Mouse (Mus musculus) lung, adult 2 months (tissue): ENCODE measurements around the gene Esrrg. TPM values are rescaled to one million over a fixed set of nuclear protein-coding genes. Genes with fewer than 3 reads are reported as not detected.

Experiments used
- DNase-seq: peaks from one replicate; pipeline ENCODE4 v3.0.0; 2022
- H3K4me1 ChIP-seq: fragments of 200-500 bp; 2 replicates; pipeline ENCODE4 v1.6.1; 2011; ENCODE audit warnings: low read length; ENCODE audit not compliant: control insufficient read depth, insufficient read depth
- H3K4me3 ChIP-seq: fragments of 200-500 bp; replicated peaks from 2 replicates; pipeline ENCODE3; 2011; ENCODE audit warnings: low read depth, mild to moderate bottlenecking, control low read depth, low read length; ENCODE audit errors: extremely low read depth
- CTCF ChIP-seq: fragments of 200-500 bp; IDR thresholded peaks from 2 replicates; pipeline ENCODE4 v1.5.1; 2011; ENCODE audit warnings: mild to moderate bottlenecking, low read length, control low read depth; ENCODE audit not compliant: insufficient read depth
- POLR2A ChIP-seq: fragments of 200-500 bp; IDR thresholded peaks from 2 replicates; pipeline ENCODE4 v1.6.1; 2011; ENCODE audit warnings: low read depth, mild to moderate bottlenecking, control low read depth, low read length, borderline replicate concordance; ENCODE audit errors: extremely low read depth
- WGBS: fragments of 180-500 bp; shearing (Covaris S2); methylation state at CpG from one replicate; pipeline ENCODE4 v1.1.7; 2018; 5-methylcytosine and 5-hydroxymethylcytosine counted together
- polyA plus RNA-seq: library from polyadenylated mRNA; depleted of rRNA; stranded (reverse); fragments of >200 nt; gene quantifications from 2 replicates; pipeline ENCODE4 v1.2.3, GENCODE M21; 2012

Gene Esrrg
- polyA plus RNA-seq, 1 experiment, result 1.3 TPM

DNA sequence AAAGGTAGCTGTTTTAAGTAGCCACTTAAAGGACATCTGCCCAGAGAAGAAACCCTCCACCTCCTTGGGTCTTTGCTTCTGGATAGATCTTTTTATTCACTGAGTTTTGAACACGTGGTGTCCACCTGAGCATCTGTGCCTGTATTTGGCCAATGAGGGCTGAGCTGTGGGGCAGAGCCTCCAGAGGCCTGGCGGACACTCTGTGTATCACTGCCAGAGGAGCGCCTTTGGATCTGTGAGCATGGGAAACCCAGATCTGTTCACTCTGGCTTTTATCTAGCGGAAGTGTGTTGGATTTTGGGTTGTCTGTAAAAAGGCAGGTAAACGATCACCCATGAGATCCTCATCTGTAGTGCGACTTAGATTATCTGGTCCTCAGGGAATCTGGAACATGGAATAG, 196.4 kb downstream of the Esrrg start:
- TF ChIP-seq CTCF (no peak), POLR2A (no peak)
- DNase-seq, result no peak
- 88% methylated on average over 6 of the region's 6 CpGs for whole genome bisulfite sequencing
- no peaks in the 10 kb centered on the region for H3K4me1 ChIP-seq
- no peak overlapping the region for H3K4me3 ChIP-seq

DNA sequence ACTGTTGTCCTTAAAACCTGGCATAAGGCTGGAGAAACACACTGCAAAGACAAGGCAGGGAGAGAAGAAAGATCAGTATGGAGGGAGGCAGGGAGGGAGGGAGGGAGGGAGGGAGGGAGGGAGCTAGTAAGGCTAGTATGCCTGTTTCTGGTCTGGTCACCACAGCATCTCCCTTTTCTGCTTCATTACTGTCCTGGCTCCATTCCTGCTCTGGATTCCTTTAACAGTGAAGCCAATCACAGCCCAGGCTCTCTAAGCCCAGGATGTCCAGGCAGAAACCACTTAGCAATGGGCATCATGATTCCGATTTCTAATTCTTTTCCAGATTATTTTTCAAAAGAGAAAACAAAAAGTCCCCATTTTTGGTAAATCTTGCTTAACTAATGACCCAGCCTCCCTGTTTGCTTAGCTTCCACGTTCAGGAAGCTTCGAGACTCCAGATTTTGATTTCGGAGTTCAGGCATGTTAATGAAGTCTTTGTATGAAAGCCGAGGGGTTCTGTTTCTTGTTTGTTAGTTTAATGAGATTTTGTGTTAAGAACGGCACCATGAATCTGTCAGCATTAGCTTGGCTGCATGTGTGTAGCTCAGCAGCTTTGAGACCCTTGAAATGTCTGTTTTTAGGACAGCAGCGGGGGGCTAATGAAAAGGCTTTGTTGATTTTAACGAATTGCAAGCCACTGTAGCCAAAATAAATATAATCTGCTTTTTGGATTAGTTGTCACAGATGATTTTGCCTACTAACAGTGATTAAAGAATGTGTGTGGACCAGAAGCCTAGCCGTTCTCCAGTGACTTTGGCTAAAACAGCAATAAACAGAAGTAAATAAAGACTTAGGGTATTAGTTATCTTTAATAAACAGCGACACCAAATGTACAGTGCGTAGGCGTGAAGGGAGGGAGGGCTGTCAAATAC, 199.1 kb downstream of the Esrrg start:
- WGBS, result 60% methylated on average over 12 of the region's 12 CpGs
- no peak for DNase-seq
- H3K4me1 ChIP-seq, result no peaks in the 10 kb centered on the region
- no peak overlapping the region for H3K4me3 ChIP-seq
- TF ChIP-seq CTCF (no peak), POLR2A (no peak)

DNA sequence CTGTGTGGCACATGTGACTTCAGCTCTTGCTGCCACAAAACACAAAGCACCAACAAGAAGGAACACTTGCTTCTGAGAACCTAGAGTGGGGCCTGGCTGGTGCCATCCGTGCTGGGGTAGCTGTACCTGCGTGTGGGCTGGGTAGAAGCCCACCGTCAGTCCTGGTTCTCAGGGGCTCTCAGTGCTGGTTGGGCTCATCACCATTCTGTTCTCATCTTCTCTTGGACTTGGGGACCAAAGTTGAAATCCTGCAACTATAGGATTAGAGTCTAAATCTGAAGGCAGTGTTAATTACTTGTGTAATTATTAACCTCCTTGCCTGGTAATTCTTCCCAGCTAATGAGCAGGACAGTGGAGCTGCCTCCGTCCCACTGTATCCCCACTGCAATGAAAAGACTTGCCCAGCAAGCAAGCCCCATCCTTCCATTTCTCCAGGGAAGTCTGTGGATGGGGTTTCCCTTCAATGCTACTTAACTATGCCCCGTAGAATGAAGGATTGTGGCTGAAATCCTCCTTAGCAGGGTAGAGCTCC, 199.9 kb downstream of the Esrrg start:
- no peak for DNase-seq
- Histone ChIP-seq H3K4me3 (no peak overlapping the region), H3K4me1 (no peaks in the 10 kb centered on the region)
- no peak for TF ChIP-seq POLR2A
- no peak for TF ChIP-seq CTCF
- WGBS, result 89% methylated on average over 5 of the region's 5 CpGs

DNA sequence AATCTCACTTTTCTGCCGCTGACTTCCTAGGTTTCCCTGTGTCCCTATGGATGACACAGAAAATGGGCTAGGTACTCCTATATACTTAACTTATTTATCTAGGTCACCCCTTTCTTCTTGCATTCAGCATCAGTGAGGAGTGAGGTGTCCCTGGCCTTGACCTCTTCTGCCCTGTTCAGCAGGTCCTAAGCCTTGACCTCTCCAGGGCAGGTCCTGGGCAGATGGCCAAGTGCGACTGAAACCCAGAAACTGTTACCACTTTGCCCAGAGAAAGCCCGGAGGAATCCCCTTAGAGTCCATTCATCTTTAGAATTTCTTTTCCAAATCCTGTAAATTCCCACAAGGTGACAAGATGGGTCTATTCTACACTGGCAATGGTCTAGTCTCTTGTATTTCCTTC, 201.0 kb downstream of the Esrrg start:
- no peak for TF ChIP-seq CTCF
- Histone ChIP-seq H3K4me3 (no peak overlapping the region), H3K4me1 (no peaks in the 10 kb centered on the region)
- DNase-seq, result no peak
- 74% methylated on average over 3 of the region's 3 CpGs for WGBS

DNA sequence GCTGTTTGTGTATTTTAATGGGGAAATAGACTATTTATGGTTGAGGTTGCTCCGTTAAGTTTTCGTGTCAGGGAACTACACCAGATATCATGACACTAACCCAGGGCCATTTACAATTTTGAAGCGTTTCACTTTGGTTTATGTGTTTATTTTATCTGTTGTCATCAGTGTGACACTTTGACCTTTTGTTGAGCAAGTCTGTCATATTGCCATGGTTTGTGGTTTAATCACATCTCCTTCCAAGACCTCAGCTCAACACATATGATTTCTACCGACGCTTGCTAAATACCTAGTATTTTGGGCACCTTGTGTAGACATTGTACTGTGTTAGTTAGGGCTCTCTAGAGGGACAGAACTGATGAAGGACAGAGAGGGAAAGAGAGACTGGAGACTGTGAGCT, 210.8 kb downstream of the Esrrg start:
- DNase-seq, result no peak
- no peak overlapping the region for H3K4me3 ChIP-seq
- TF ChIP-seq POLR2A, result no peak
- TF ChIP-seq CTCF, result no peak
- WGBS, result 85% methylated on average over 5 of the region's 5 CpGs
- no peaks in the 10 kb centered on the region for H3K4me1 ChIP-seq

DNA sequence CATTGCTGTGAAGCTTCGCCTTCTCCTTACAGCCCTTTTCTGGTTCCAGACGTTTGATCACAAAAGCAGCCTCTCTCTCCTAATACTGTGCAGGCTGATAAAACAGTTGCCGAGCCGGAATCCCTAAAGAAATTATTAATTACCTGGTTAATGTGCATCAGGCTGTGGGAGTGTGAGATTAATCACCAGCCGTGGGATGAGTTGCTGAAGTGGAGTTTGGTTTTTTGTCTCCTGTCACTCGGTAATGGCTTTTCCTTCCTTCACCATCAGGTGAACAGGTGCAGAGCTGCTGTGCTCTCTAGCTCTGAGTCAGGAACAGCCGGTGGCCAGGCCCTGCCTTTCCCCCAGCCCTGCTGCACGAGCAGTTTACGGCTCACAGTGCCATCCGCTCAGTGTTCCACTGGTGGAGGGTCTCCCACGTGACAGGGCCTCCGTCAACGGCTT, 212.8 kb downstream of the Esrrg start:
- H3K4me1 ChIP-seq, result no peaks in the 10 kb centered on the region
- TF ChIP-seq CTCF, result no peak
- no peak for TF ChIP-seq POLR2A
- no peak for DNase-seq
- WGBS, result 78% methylated on average over 13 of the region's 13 CpGs
- H3K4me3 ChIP-seq, result no peak overlapping the region

DNA sequence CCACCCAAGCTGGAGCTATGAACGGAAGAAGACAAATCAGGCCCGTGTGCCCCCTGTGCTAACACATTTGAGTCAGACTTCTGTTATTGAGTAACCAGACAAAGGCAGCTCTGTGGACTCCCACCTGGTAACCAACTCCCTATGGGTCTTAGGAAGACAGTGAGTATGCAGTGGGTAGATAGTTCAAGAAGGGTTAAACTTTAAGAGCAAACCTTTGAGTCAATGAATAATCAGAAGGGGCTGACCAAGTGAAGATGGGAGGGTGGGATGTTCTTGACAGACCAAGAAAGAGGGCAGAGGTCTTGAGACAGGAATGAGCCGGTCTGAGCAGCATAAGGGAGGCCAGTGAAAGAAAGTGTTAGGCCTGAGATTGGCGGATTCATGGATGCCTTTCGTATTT, 214.8 kb downstream of the Esrrg start:
- DNase-seq, result no peak
- 60% methylated on average over 5 of the region's 5 CpGs for WGBS
- Histone ChIP-seq H3K4me3 (no peak overlapping the region), H3K4me1 (no peaks in the 10 kb centered on the region)
- TF ChIP-seq CTCF, result no peak
- no peak for TF ChIP-seq POLR2A

DNA sequence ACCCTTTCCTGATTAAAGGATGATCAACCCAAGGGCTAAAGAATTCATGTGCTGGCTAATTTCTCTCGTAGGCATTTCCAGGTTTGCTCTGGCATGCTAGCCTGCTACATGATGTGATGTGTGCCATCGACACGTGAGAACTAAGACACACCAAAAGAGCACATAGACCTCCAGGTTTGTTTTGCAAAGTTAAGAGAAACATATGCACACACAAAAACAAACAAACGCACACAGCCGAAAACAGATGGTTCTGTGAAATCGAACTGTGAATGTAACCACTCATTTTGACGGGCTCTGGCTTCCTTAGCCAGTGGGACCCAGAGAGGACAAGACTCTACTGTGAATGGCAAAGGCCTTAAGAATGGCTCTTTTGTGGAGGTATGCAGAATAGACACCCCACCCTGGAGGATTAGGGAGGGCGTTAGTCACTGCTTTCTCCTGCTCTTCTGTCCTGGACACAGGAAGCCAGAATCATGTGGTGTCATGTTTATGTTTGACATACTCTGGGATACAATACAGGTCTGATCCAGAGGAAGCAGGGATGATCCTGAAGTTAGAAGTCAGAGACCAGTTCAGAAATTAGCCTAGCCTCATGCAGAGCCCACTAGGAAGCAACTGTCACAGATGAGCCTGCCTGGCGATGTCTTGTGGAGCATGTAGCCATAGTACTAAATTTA, 217.0 kb downstream of the Esrrg start:
- 84% methylated on average over 9 of the region's 9 CpGs for WGBS
- DNase-seq, result no peak
- no peak overlapping the region for H3K4me3 ChIP-seq
- no peak for TF ChIP-seq CTCF
- no peak for TF ChIP-seq POLR2A
- H3K4me1 ChIP-seq, result no peaks in the 10 kb centered on the region

DNA sequence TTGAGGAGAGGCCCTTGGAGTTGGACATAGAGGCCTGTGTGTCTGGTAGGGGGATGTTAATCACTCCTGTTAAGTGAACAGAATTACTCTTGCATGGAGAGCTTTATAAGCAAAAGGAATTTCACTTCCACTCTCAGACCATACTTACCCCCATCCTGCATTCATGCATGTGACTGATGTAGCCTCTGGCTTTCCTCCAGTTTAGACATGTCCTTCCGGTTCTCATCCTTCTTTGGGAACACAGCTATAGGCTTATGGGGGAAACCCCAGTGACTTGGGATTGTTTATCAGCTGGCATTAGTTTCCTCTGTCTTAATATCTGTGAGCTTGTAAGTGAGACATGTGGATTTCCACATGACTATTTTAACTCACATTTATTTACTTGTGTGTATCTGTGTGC, 217.5 kb downstream of the Esrrg start:
- no peak for DNase-seq
- 41% methylated on average over 1 of the region's 1 CpGs for WGBS
- TF ChIP-seq POLR2A (no peak), CTCF (no peak)
- Histone ChIP-seq H3K4me3 (no peak overlapping the region), H3K4me1 (no peaks in the 10 kb centered on the region)

DNA sequence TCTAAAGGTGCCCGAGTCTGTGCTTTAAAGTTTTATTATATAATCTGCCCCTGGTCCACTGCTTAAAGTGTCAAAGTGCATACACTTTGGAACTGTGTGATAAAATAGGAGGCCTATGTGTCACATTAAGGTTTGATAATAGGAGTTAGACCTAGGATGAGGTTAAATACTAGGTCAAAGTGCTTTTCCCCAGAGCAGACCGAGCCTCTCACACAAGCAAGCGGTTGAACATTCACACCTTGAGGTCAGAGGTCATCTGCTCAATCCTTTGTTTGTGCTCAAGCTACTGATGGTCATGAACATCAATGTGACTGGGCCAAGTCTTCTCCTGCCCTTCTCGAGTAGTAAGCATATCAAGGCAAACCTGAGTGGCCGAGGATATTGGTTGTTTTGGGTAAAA, 218.3 kb downstream of the Esrrg start:
- Histone ChIP-seq H3K4me1 (no peaks in the 10 kb centered on the region), H3K4me3 (no peak overlapping the region)
- DNase-seq, result no peak
- TF ChIP-seq POLR2A (no peak), CTCF (no peak)
- 73% methylated on average over 5 of the region's 5 CpGs for WGBS
